Mouse (Mus musculus) adrenal gland, postnatal 10 days (tissue): ENCODE results near the gene Spg21. TPM values are rescaled to one million over a fixed set of nuclear protein-coding genes. Genes with fewer than 3 reads are reported as not detected.

ENCODE experiments used
- DNase-seq: peaks from one replicate; pipeline ENCODE4 v3.0.0; 2021; ENCODE audit warnings: mixed read lengths
- long read RNA-seq, 2 experiments: library from polyadenylated mRNA; stranded (forward); transcript quantifications; one replicate each; pipeline ENCODE4 v2.0.0; 2021
- total RNA-seq, 2 experiments: library from RNA; stranded (reverse); gene quantifications; 2 replicates each; pipeline ENCODE4 v1.2.3; 2021

The Spg21 gene
- 10 to 100 TPM; 53.6 to 54.4 TPM for total RNA-seq
- long read RNA-seq, experiment 1, transcript Spg21-201 (9 exons, 2,680 nt), result major isoform, 98 of 105 reads
- long read RNA-seq, experiment 1, partial matches to known transcripts, result 1 of 105 reads
- long read RNA-seq, experiment 1, other reads (novel, unspliced or antisense), result 6 of 105 reads
- long read RNA-seq, experiment 2, transcript Spg21-201 (9 exons, 2,680 nt), result major isoform, 47 of 49 reads
- long read RNA-seq, experiment 2, partial matches to known transcripts, result 1 of 49 reads
- long read RNA-seq, experiment 2, other reads (novel, unspliced or antisense), result 1 of 49 reads

GRCm38 (mm10) chr9:65460732-65461442 is at the start of gene Spg21:
Spg21 (plus strand) TSS chr9:65460947.
- DNase-seq, result peak; percentile 99

GRCm38 (mm10) chr9:65411326-65411725 is 49.4 kb upstream of the Spg21 start:
- no peak for DNase-seq

GRCm38 (mm10) chr9:65417738-65418137 is 43.0 kb upstream of the Spg21 start:
- DNase-seq, result no peak

GRCm38 (mm10) chr9:65419633-65420032 is 41.1 kb upstream of the Spg21 start:
- no peak for DNase-seq

- peak; percentile 44 for DNase-seq
Observed at GRCm38 (mm10) chr9:65422760-65423501, 37.8 kb upstream of the Spg21 start, which contains the start of gene Slc51b. Slc51b (minus strand) TSS chr9:65422955.

- no peak for DNase-seq
Observed at GRCm38 (mm10) chr9:65424393-65424792, 36.4 kb upstream of the Spg21 start.

- DNase-seq, result no peak
Observed at GRCm38 (mm10) chr9:65427511-65427910, 33.2 kb upstream of the Spg21 start.

- no peak for DNase-seq
Observed at GRCm38 (mm10) chr9:65428003-65428402, 32.7 kb upstream of the Spg21 start.

- DNase-seq, result no peak
Observed at GRCm38 (mm10) chr9:65430401-65430800, 30.3 kb upstream of the Spg21 start.

GRCm38 (mm10) chr9:65430921-65431320 is 29.8 kb upstream of the Spg21 start:
- no peak for DNase-seq

- DNase-seq, result peak; percentile 91
Observed at GRCm38 (mm10) chr9:65432236-65432635, 28.5 kb upstream of the Spg21 start.

- peak; percentile 73 for DNase-seq
Observed at GRCm38 (mm10) chr9:65434140-65434539, 26.6 kb upstream of the Spg21 start.

- DNase-seq, result no peak
Observed at GRCm38 (mm10) chr9:65435211-65435610, 25.5 kb upstream of the Spg21 start.

GRCm38 (mm10) chr9:65435671-65436301 is 25.0 kb upstream of the Spg21 start, which contains the start of gene Mtfmt:
Mtfmt (plus strand) TSS chr9:65435782.
- DNase-seq, result peak; percentile 96

- DNase-seq, result no peak
Observed at GRCm38 (mm10) chr9:65444692-65445091, 16.1 kb upstream of the Spg21 start.

- no peak for DNase-seq
Observed at GRCm38 (mm10) chr9:65447951-65448350, 12.8 kb upstream of the Spg21 start.

- DNase-seq, result no peak
Observed at GRCm38 (mm10) chr9:65458975-65459374, 1.8 kb upstream of the Spg21 start.

GRCm38 (mm10) chr9:65460198-65460597 is 549 bp upstream of the Spg21 start:
- DNase-seq, result no peak

- DNase-seq, result no peak
Observed at GRCm38 (mm10) chr9:65462544-65462943, 1.8 kb downstream of the Spg21 start.

- peak; percentile 77 for DNase-seq
Observed at GRCm38 (mm10) chr9:65464161-65464560, 3.4 kb downstream of the Spg21 start.

GRCm38 (mm10) chr9:65465241-65465640 is 4.5 kb downstream of the Spg21 start:
- no peak for DNase-seq

GRCm38 (mm10) chr9:65467686-65468085 is 6.9 kb downstream of the Spg21 start:
- peak; percentile 70 for DNase-seq
